Mouse (Mus musculus): Measurements from ENCODE around the gene Rpl32. TPM values are rescaled to one million over a fixed set of nuclear protein-coding genes. Genes with fewer than 3 reads are reported as not detected.

The Rpl32 gene
- total RNA-seq (2017): 1,487 and 1,493 TPM in 2 replicates

DNA sequence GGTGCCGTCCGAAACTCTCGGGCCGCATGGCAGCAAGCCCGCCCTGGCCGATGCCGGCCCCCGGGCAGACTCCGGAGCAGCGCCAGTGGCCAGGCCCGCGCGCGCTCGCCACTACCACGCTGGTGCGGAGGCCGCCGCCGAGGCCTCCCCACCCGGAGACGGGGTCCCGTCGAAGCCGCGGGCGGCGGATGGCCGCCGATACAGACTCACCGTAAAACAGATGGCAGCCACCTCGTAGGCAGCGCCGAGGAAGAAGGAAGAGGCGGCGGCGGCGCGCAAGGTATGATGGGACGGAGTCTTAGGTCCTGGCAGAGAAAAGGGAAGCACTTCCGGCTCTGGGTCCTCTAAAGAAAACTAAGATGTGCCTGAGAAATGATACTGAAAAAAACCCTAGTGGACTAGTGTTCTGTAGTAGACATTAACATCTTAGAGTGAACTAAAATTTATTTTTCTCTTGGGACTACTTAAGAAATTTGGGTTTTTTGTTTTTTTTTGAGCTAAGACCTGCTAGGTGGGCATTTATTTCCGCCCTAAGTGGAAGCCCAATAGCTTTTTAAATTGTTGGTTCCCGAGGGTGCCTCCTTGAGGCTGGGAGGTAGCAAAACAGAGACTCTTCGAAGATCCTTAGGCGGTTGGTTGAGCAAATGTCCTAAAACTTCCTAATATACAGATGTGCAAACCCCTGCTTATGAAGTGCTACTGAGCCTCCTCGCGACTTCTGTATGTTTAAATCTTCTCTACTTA is at the start of gene Rpl32:
Gene Rpl32, minus strand, starts transcription at position 260 of the 744 bp plus-strand sequence.
- peak; percentile 91 for ATAC-seq (ENCODE audit: extremely low read depth, insufficient number of reproducible peaks, low FRiP score, poor library complexity, severe bottlenecking)

DNA sequence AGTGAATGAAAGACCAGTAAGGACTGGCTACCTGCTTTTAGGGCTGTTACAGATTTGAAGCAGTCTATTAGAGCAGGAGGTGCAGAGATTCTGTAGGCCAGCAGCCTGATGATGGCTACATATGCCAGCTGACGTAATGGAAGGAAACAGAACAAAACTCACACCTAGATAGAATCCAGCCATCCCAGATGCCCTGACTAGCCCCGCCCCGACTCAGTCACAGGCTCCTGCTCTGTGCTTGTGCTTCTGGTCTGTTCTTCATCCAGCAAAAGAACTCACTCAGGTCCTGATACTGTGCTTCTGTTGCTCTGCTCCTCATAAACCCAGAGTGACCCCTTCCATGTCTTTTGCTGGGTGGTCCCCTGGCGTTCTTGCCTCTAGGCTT is 47.8 kb upstream of the Rpl32 start:
- no peak for ATAC-seq (ENCODE audit: extremely low read depth, insufficient number of reproducible peaks, low FRiP score, poor library complexity, severe bottlenecking)

GRCm38 (mm10) chr6:115855733-115856360 is 47.3 kb upstream of the Rpl32 start:
- ATAC-seq (ENCODE audit: extremely low read depth, insufficient number of reproducible peaks, low FRiP score, poor library complexity, severe bottlenecking): no peak

- ATAC-seq (ENCODE audit: extremely low read depth, insufficient number of reproducible peaks, low FRiP score, poor library complexity, severe bottlenecking): no peak
These were observed 45.9 kb upstream of the Rpl32 start for GRCm38 (mm10) chr6:115854432-115854831.

- ATAC-seq (ENCODE audit: extremely low read depth, insufficient number of reproducible peaks, low FRiP score, poor library complexity, severe bottlenecking): no peak
These were observed 45.4 kb upstream of the Rpl32 start for GRCm38 (mm10) chr6:115853985-115854384.

GRCm38 (mm10) chr6:115853091-115853813 is 44.7 kb upstream of the Rpl32 start, which contains the start of the genes Mbd4 and Ift122:
Mbd4 (minus strand) TSS chr6:115853371.
Ift122 (plus strand) TSS chr6:115853470.
- peak; percentile 97 for ATAC-seq (ENCODE audit: extremely low read depth, insufficient number of reproducible peaks, low FRiP score, poor library complexity, severe bottlenecking)

DNA sequence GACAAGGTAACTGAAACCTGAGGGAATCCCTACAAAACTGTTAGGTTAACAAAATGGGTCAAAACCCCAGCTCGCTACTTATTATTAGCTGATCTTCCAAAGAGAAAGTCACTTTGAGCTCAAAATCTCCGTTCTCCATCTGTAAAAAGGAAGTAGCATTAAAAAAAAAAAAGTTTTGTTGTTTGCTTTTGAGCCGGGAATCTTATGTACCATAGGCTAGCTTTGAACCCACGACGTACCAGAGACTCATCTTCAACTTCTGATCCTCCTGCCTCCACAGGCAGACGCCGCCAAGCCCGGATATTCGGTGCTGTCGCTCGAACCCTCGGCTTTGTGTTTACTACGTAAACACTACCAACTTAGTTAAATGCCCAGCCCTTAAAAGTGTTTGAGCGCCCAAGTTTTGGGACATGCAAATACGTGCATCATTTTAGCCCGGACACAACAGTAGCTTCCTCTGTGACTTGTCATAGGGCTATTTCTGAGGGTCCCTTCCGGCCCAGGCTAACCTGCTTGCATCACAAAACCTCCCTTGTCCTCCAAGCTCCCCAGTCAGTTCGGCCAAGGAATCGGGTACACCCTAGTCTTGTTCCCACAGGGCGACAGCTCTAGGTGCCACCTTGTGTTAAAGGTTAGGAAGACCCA is 44.0 kb upstream of the Rpl32 start:
- ATAC-seq (ENCODE audit: extremely low read depth, insufficient number of reproducible peaks, low FRiP score, poor library complexity, severe bottlenecking): no peak

DNA sequence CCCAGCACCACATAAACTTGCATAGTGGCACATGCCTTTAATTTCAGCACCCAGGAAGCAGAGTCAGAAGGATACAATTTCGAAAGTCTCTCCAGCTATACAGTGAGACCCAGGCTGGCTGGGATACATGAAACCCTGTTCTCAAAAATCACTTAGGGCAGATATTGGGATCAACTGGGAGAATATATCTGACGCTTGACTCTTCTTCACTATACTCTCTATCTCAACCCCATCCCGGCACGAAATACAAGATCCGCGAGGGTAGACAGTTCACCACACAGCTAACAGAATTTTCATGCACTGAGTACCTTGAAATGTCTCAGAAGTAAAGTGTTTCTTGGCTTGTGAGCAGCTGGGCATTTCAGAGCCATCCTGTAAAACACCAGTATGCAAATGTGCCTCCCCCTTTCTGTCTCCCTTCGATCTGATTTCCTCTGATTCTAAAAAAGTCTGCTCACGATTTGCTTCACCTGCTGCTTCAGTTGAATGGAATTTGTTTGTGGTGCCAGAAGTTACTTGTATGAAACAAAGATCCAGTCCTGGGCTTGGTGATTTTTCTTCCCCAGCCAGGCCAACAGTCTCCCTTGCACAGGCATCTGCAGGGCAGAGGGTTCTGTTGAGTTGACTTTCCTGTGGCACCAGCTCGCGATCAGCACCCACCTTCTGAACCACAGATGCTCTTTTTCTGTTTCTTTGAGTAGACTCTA is 40.2 kb upstream of the Rpl32 start:
- no peak for ATAC-seq (ENCODE audit: extremely low read depth, insufficient number of reproducible peaks, low FRiP score, poor library complexity, severe bottlenecking)

DNA sequence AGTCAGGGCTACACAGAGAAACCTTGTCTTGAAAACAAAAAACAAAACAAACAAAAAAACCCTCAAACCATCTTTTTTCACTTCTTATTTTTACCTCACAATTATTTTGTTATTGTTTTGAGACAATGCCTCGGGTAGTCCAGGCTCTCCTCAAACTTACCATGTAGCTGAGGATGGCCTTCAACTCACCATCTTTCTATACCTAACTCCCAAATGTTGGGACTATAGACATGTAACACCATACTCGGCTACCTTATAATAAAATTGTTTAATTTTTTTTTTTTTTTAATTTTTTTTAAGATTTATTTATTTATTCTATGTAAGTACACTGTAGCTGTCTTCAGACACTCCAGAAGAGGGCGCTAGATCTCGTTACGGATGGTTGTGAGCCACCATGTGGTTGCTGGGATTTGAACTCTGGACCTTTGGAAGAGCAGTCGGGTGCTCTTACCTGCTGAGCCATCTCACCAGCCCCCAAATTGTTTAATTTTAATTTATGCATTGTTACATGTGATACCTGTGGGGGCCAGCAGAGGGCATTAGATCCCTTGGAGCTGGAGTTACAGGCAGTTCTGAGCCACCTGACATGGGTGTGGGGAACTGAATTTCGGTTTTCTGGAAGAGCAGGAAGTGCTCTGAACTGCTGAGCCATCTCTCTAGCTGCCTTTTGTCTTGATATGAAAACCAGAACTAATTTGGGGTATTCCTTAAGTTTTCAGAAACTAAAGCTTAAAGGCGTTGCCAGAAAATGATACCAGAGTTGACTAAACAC is 38.3 kb upstream of the Rpl32 start:
- peak; percentile 90 for ATAC-seq (ENCODE audit: extremely low read depth, insufficient number of reproducible peaks, low FRiP score, poor library complexity, severe bottlenecking)

DNA sequence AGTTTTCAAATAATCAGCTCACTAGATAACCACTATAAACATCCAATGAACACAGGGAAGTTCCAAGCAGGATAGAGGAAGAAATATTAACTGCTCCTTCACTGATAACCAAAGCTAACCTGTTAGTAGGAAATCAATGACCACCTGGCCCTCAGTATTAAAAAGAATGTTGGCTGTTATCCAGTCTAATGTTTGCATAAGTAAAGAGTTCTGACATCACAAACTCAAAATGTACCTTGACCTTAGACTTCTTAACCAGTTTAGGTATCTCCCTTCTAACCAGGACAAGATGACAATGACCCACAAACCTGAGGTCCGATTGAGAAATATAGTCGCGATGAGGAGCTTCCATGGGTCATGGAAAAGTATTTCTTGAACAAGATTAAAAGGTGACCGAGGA is 36.5 kb upstream of the Rpl32 start:
- no peak for ATAC-seq (ENCODE audit: extremely low read depth, insufficient number of reproducible peaks, low FRiP score, poor library complexity, severe bottlenecking)

- ATAC-seq (ENCODE audit: extremely low read depth, insufficient number of reproducible peaks, low FRiP score, poor library complexity, severe bottlenecking): no peak
These were observed 30.2 kb upstream of the Rpl32 start for GRCm38 (mm10) chr6:115838745-115839144.

GRCm38 (mm10) chr6:115838161-115838597 is 29.6 kb upstream of the Rpl32 start, which contains the start of gene Efcab12:
Efcab12 (minus strand) TSS chr6:115838412.
- ATAC-seq (ENCODE audit: extremely low read depth, insufficient number of reproducible peaks, low FRiP score, poor library complexity, severe bottlenecking): peak; percentile 66; the same call in 1 of the 2 replicates

GRCm38 (mm10) chr6:115833861-115834260 is 25.3 kb upstream of the Rpl32 start:
- no peak for ATAC-seq (ENCODE audit: extremely low read depth, insufficient number of reproducible peaks, low FRiP score, poor library complexity, severe bottlenecking)

- no peak for ATAC-seq (ENCODE audit: extremely low read depth, insufficient number of reproducible peaks, low FRiP score, poor library complexity, severe bottlenecking)
These were observed 23.8 kb upstream of the Rpl32 start for GRCm38 (mm10) chr6:115832152-115832850.

DNA sequence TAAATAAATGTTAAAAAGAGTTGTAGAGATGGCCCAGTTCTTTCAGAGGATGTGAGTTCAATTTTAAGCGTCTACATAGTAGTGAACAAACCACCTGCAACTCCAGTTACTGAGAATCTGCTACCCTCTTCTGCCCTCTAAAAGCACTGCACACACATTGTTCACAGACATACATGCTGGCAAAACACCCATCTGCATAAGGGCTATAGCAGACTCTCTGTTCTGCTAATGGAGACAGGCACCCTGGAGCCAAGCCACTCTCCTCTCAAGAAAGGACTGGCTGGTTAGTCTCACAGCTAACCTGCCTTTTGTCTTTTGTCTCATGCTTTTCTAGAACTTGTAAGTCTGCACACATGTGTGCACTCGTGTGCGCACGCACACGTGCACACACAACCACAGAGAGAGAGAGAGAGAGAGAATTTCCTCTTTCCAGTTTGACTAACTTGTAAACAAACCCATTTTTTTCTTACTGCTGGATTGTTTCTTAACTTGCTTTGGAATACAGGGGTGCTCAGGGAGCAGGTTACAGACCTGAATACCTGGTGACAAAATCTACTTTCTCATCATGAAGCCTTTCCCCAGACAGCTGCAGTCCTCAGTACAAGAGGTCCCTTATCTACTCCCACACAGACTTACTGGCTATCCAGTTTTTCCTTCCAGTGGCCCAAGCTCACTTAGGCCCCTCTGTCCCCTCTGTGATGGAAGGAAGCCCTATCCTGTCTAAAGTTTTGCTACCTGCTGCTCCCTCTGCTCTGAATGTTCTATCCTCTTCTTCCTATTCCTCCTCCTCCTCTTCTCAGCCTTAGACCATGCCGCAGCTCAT is 22.4 kb upstream of the Rpl32 start:
- ATAC-seq (ENCODE audit: extremely low read depth, insufficient number of reproducible peaks, low FRiP score, poor library complexity, severe bottlenecking): 0 out of 2 replicates have a peak, but pooled peaks have one; percentile 26

GRCm38 (mm10) chr6:115823850-115824464 is 15.4 kb upstream of the Rpl32 start:
- peak; percentile 97 for ATAC-seq (ENCODE audit: extremely low read depth, insufficient number of reproducible peaks, low FRiP score, poor library complexity, severe bottlenecking)
